Mouse (Mus musculus) olfactory bulb, adult 2 months (tissue): ENCODE data around the gene Satb2. TPM values are rescaled to one million over a fixed set of nuclear protein-coding genes. Genes with fewer than 3 reads are reported as not detected.
A peak's percentile ranks its signal among the peaks of the same experiment; 100 is the strongest.

Experiments
- H3K27ac ChIP-seq: fragments of 200-500 bp; 2 replicates; pipeline ENCODE4 v1.5.1; 2012; ENCODE audit warnings: low read depth, low read length; ENCODE audit not compliant: insufficient read depth
- H3K4me1 ChIP-seq: fragments of 200-500 bp; 2 replicates; pipeline ENCODE4 v1.6.1; 2012; ENCODE audit warnings: low read length; ENCODE audit not compliant: control insufficient read depth, insufficient read depth
- H3K4me3 ChIP-seq: fragments of 200-500 bp; 2 replicates; pipeline ENCODE4 v1.5.1; 2012; ENCODE audit warnings: mild to moderate bottlenecking, low read depth, low read length, moderate library complexity; ENCODE audit not compliant: insufficient read depth
- CTCF ChIP-seq: fragments of 200-500 bp; IDR thresholded peaks from 2 replicates; pipeline ENCODE4 v1.5.1; 2012; ENCODE audit warnings: low read depth, mild to moderate bottlenecking, low read length, moderate library complexity; ENCODE audit not compliant: insufficient read depth
- POLR2A ChIP-seq: fragments of 200-500 bp; IDR thresholded peaks from 2 replicates; pipeline ENCODE4 v1.6.1; 2012; ENCODE audit warnings: mild to moderate bottlenecking, low read depth, low read length, moderate library complexity; ENCODE audit not compliant: insufficient read depth
- WGBS: fragments of 180-500 bp; shearing (Covaris S2); methylation state at CpG from one replicate; pipeline ENCODE4 v1.1.7; 2018; 5-methylcytosine and 5-hydroxymethylcytosine counted together
- polyA plus RNA-seq: library from polyadenylated mRNA; stranded (reverse); fragments of >200 nt; gene quantifications from 2 replicates; pipeline ENCODE4 v1.2.4, GENCODE M21; 2012; ENCODE audit warnings: low replicate concordance; ENCODE audit not compliant: missing spikeins, insufficient read depth, insufficient read length

Satb2 gene
- polyA plus RNA-seq, 1 experiment = not detected

- TF ChIP-seq CTCF = no peak
- no peak for TF ChIP-seq POLR2A
- Histone ChIP-seq H3K27ac (no peak overlapping the region), H3K4me3 (no peak overlapping the region), H3K4me1 (no peaks in the 10 kb centered on the region)
- 5% methylated on average over 8 of the region's 8 CpGs for WGBS
Measured at GRCm38 (mm10) chr1:56982631-56983030, 4.2 kb upstream of the Satb2 start.

DNA sequence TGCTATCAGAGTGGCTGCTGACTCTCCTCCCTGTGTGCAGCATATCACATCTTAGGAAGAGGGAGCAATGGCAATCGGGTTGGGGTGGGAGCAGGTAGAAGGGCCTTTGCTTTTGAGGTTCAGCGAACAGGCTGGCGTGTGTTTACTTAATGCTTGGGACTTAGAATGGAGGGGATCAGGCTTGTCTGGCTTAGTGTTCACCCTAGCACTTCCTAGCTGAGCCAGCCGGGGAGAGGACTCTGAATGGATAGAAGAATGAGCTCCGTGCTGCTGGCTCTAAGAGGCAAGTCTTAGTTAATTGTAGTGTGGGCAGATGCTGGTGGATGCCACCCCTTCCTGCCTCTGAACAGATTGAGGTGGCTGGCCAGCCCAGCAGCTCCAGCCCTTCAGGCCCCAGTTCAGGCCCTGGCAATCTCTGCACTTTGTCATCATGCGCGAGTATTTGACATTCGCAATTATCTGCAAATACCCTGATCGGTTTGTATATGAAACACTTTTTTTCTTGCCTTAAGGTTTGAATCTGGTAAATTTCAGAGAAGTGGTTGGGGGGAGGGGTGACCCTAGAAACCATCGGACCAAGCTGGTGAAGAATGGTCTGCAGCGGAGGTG lies 3.6 kb upstream of the Satb2 start:
- H3K4me1 ChIP-seq = peaks cover 2% of the 10 kb centered on the region; the same call in 1 of the 2 replicates
- no peak overlapping the region for H3K27ac ChIP-seq
- TF ChIP-seq CTCF (no peak), POLR2A (no peak)
- WGBS = 6% methylated on average over 11 of the region's 11 CpGs
- H3K4me3 ChIP-seq = no peak overlapping the region

DNA sequence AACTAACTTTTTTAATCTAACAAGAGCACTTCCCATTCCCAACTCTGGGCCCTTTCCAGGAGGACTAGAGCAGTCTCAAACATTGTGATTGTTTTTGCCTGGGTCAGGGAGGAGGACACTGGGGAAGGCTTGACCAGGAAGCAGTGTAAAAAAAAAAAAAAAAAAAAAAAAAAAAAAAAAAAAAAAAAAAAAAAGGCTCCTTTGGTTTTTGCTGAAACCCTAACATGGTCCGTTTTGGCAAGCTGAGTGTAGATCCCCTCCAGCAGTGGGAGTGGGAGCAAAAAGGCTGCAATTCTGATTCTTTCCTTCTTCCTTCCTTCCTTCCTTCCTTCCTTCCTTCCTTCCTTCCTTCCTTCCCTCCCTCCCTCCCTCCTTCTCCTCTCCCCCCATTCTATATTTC lies 3.1 kb upstream of the Satb2 start:
- H3K27ac ChIP-seq = no peak overlapping the region
- TF ChIP-seq POLR2A = no peak
- TF ChIP-seq CTCF = no peak
- WGBS = 0% methylated on average over 1 of the region's 1 CpGs

DNA sequence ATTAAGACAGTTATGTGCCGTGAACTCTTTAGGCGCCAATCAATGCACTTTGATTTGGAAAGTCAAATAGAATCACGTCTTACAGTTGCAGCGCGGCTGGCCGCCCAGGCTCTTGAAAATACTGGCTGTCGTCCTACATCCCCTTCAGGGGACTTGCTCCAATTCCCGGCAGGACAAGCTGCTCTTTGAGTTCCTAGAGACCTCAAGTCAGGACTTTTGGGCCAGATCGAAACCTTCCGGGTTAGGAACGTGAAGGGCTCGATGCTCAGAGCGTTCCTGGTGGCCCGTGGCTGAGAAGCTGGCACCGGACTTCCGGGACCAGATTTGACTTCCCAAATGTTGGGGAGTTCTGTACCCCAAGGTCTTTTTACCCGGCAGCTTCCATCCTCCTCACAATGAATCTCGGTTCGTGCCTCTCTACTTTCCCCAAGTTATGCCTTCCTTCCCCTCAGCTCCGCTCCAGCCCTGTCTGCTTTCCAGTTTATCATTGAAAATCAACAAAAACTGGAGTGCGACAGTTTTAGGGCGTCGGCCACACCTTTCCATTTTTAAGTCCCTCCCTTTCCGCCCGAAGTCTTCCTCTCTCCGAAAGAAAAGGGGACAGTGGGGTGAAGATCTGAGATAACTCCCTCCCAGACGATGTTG lies 2.3 kb upstream of the Satb2 start:
- no peak overlapping the region for H3K27ac ChIP-seq

More for the DNA sequence above, 3.1 kb upstream of the Satb2 start:
- Histone ChIP-seq H3K4me1 (peaks cover 3% of the 10 kb centered on the region; the same call in 1 of the 2 replicates), H3K4me3 (no peak overlapping the region)

GRCm38 (mm10) chr1:56979531-56980395 lies 1.3 kb upstream of the Satb2 start:
- H3K4me3 ChIP-seq = no peak overlapping the region
- WGBS = 7% methylated on average over 7 of the region's 7 CpGs
- no peak overlapping the region for H3K27ac ChIP-seq
- H3K4me1 ChIP-seq = peaks cover 3% of the 10 kb centered on the region; the same call in 1 of the 2 replicates
- no peak for TF ChIP-seq POLR2A
- TF ChIP-seq CTCF = no peak

More for the DNA sequence above, 2.3 kb upstream of the Satb2 start:
- WGBS = 4% methylated on average over 27 of the region's 27 CpGs
- H3K4me3 ChIP-seq = no peak overlapping the region
- peaks cover 3% of the 10 kb centered on the region; the same call in 1 of the 2 replicates for H3K4me1 ChIP-seq
- TF ChIP-seq CTCF = no peak
- no peak for TF ChIP-seq POLR2A

DNA sequence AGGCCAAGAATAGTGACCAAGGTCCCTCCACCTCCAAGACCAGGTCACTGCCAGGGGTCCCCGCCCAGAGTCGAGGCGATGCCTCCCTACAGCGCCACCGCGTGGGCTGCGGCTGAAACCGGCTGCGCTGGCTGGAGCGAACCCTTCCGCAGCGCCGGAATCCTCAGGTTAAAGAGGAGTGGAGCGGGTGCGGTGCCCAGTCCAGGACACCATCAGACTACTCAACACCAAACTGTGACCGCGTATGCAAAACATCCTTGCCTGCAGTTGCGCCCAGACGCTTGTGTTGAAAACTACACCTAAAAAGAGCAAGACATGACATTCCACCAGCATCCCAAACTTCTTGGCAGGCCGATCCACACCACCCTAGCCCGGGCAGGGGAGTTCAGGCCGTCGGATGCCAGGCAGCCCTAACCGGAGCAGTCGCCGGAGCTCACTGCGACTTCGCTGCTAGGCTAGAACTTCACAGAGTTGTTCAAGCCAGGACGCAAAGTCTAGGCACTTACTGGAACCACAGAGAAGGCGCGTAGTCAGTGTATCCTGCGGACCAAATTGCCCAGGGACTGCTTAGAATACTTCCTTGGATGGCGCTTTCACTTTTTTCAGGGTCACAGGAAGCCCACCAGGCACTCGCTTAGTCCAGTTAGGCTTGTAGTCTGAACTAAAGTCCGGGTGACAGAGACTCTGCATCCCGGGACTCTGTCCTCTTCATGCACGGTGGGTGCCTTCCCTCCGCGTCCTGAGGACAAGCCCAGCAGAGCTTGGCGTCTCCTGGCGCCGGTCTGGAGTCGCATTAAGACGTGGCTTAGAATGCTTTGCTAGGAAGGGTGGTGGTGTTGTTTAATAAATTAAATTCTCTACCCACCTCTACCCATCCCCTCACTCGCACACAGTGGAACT lies 999 bp downstream of the Satb2 start:
- WGBS = 1% methylated on average over 45 of the region's 45 CpGs
- Histone ChIP-seq H3K4me3 (no peak overlapping the region), H3K4me1 (peaks cover 8% of the 10 kb centered on the region), H3K27ac (no peak overlapping the region)
- no peak for TF ChIP-seq POLR2A
- TF ChIP-seq CTCF = peak; percentile 51; the same call in 1 of the 2 replicates

GRCm38 (mm10) chr1:56976825-56977104 lies 1.7 kb downstream of the Satb2 start:
- Histone ChIP-seq H3K4me3 (no peak overlapping the region), H3K27ac (no peak overlapping the region), H3K4me1 (peaks cover 12% of the 10 kb centered on the region)
- TF ChIP-seq CTCF (no peak), POLR2A (no peak)
- WGBS = 3% methylated on average over 11 of the region's 11 CpGs

DNA sequence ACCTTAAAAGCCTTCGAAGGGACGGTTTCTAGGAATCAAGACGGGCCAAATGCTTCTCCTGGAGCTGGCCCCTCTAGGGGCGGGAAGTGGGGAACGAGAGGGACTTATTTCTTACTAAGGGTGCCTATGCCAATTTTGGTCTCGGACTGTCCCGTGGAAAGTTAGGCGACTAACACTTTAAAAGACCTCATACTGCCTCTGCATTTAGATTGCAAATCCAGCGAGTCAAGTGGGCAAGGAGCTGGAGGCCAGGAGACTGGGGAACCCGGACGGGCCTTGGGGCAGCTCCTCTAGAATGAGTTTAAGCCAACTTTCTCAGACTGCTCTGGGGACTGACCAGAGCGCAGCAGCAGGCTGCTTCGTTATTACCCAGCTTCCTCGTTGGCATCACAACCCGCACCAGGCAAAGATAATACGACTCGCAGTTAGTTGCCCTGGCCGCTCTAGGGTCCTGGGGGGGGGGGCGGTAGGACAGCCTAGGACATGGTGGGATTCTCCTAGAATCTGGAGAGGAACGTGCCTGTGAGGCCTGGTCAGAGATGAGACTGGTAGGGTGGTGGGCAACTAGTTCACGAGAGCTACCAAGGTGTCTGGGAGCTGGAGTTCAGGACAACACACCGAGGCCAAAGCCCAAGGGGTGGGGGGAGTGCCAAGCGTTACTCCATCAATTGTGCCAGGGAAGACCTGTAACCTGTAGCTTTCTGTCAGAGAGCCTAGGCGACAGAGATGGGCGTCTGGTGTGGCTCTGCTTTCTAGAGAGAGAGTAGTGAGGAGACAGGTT lies 2.2 kb downstream of the Satb2 start:
- TF ChIP-seq CTCF (no peak), POLR2A (no peak)
- 8% methylated on average over 25 of the region's 25 CpGs for WGBS
- no peak overlapping the region for H3K27ac ChIP-seq

More for the DNA sequence above, 2.2 kb downstream of the Satb2 start:
- H3K4me1 ChIP-seq = peaks cover 16% of the 10 kb centered on the region
- no peak overlapping the region for H3K4me3 ChIP-seq
